Mouse (Mus musculus) cerebellum, adult 2 months (tissue): Measurements from ENCODE around the gene Cnpy4. TPM values are rescaled to one million over a fixed set of nuclear protein-coding genes. Genes with fewer than 3 reads are reported as not detected.

ENCODE experiments used
- DNase-seq, 2 experiments: peaks; one replicate each; pipeline ENCODE4 v3.0.0; 2021
- H3K27ac ChIP-seq: fragments of 200-500 bp; 2 replicates; pipeline ENCODE4 v1.5.1; 2012; ENCODE audit warnings: low read length, control low read depth, inconsistent platforms; ENCODE audit not compliant: insufficient read depth
- H3K27me3 ChIP-seq: fragments of 200-500 bp; 2 replicates; pipeline ENCODE4 v1.6.1; 2012; ENCODE audit warnings: inconsistent platforms, mild to moderate bottlenecking, low read length, moderate library complexity; ENCODE audit not compliant: control insufficient read depth, insufficient read depth
- H3K4me1 ChIP-seq: fragments of 200-500 bp; 2 replicates; pipeline ENCODE4 v1.6.1; 2011; ENCODE audit warnings: low read length; ENCODE audit not compliant: control insufficient read depth, insufficient read depth
- H3K4me3 ChIP-seq: fragments of 200-500 bp; replicated peaks from 2 replicates; pipeline ENCODE3; 2011; ENCODE audit warnings: mild to moderate bottlenecking, low read depth, low read length, control low read depth; ENCODE audit not compliant: insufficient read depth
- CTCF ChIP-seq: fragments of 200-500 bp; IDR thresholded peaks from 2 replicates; pipeline ENCODE4 v1.5.1; 2011; ENCODE audit warnings: low read depth, mild to moderate bottlenecking, control low read depth, low read length, moderate library complexity, borderline replicate concordance; ENCODE audit not compliant: insufficient read depth
- POLR2A ChIP-seq: fragments of 200-500 bp; IDR thresholded peaks from 2 replicates; pipeline ENCODE4 v1.6.1; 2011; ENCODE audit warnings: low read length, control low read depth, borderline replicate concordance; ENCODE audit not compliant: insufficient read depth
- whole genome bisulfite sequencing: fragments of 180-500 bp; shearing (Covaris S2); methylation state at CpG from one replicate; pipeline ENCODE4 v1.1.7; 2018; 5-methylcytosine and 5-hydroxymethylcytosine counted together
- polyA plus RNA-seq: library from polyadenylated mRNA; depleted of rRNA; stranded (reverse); fragments of >200 nt; gene quantifications from 2 replicates; pipeline ENCODE4 v1.2.3, GENCODE M21; 2012; rRNA removed

Gene Cnpy4
- polyA plus RNA-seq, 1 experiment = 18.3 TPM

GRCm38 (mm10) chr5:138234224-138234623 lies 46.9 kb downstream of the Cnpy4 start:
- H3K4me1 ChIP-seq = no peaks in the 10 kb centered on the region
- no peak overlapping the region for H3K27ac ChIP-seq
- TF ChIP-seq POLR2A (no peak), CTCF (no peak)
- H3K4me3 ChIP-seq = no peak overlapping the region
- H3K27me3 ChIP-seq = no peaks in the 10 kb centered on the region
- DNase-seq = no peak

DNA sequence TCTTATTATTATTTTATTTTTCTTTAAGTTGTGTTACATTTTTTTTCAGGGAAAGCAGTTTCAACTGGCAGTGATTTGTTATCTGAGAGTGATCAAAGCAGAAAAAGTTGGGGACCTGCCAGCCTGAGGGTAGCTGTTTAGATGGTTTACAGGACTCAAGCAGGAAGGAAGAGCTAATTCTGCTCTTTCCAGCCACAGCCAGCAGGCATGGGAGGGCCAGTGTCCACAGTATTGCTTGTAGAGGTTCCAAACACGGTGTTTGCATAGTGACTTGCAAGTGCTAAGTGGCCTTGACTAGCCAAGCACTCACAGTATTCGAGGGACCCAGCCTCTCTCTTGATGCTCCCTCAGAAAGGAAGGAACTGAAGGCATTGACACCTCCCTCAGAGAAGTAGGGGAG lies 54.2 kb downstream of the Cnpy4 start:
- no peak for DNase-seq
- H3K4me1 ChIP-seq = no peaks in the 10 kb centered on the region
- no peak overlapping the region for H3K4me3 ChIP-seq
- H3K27me3 ChIP-seq = no peaks in the 10 kb centered on the region
- H3K27ac ChIP-seq = no peak overlapping the region
- no peak for TF ChIP-seq CTCF
- TF ChIP-seq POLR2A = no peak
- 38% methylated on average over 2 of the region's 2 CpGs for WGBS

Other genes starting within 250 kb of the Cnpy4 start
- gene Gjc3, start 224.4 kb upstream of the Cnpy4 start, polyA plus RNA-seq = 75.6 and 85.7 TPM in 2 replicates
- gene Azgp1, start 206.0 kb upstream of the Cnpy4 start, polyA plus RNA-seq = 0.08 and 0.21 TPM in 2 replicates
- not detected in 2 replicates for gene Smok3a, start 166.2 kb upstream of the Cnpy4 start, polyA plus RNA-seq
- not detected in 2 replicates for gene Smok3b, start 166.1 kb upstream of the Cnpy4 start, polyA plus RNA-seq
- gene Smok3c, start 134.3 kb upstream of the Cnpy4 start, polyA plus RNA-seq = not detected in 2 replicates
- 16.8 and 17.4 TPM in 2 replicates for gene Zkscan1, start 102.4 kb upstream of the Cnpy4 start, polyA plus RNA-seq
- gene Zscan21, start 70.6 kb upstream of the Cnpy4 start, polyA plus RNA-seq = 19.0 and 19.2 TPM in 2 replicates
- 3.8 and 4.2 TPM in 2 replicates for gene Zfp113, start 31.7 kb upstream of the Cnpy4 start, polyA plus RNA-seq
- gene Cops6, start 26.4 kb upstream of the Cnpy4 start, polyA plus RNA-seq = 147 and 158 TPM in 2 replicates
- gene Ap4m1, start 15.5 kb upstream of the Cnpy4 start, polyA plus RNA-seq = 25.8 and 28.3 TPM in 2 replicates
- 23.0 and 24.5 TPM in 2 replicates for gene Mcm7, start 15.1 kb upstream of the Cnpy4 start, polyA plus RNA-seq
- gene Taf6, start within 50 bp of the Cnpy4 start, polyA plus RNA-seq = 52.7 and 54.8 TPM in 2 replicates
- gene Mblac1, start 6.8 kb downstream of the Cnpy4 start, polyA plus RNA-seq = 7.4 and 7.5 TPM in 2 replicates
- not detected in 2 replicates for gene Nxpe5, start 38.4 kb downstream of the Cnpy4 start, polyA plus RNA-seq
- 168 and 176 TPM in 2 replicates for gene Lamtor4, start 68.0 kb downstream of the Cnpy4 start, polyA plus RNA-seq
- gene BC037034, start 76.5 kb downstream of the Cnpy4 start, polyA plus RNA-seq = 90.1 and 92.0 TPM in 2 replicates
- gene Gal3st4, start 85.4 kb downstream of the Cnpy4 start, polyA plus RNA-seq = 1.5 and 2.0 TPM in 2 replicates
- 0.03 and 0.05 TPM in 2 replicates for gene Gm43720, start 92.5 kb downstream of the Cnpy4 start, polyA plus RNA-seq
- gene Gpc2, start 92.5 kb downstream of the Cnpy4 start, polyA plus RNA-seq = 4.6 and 4.7 TPM in 2 replicates
- 1.9 and 2.5 TPM in 2 replicates for gene Stag3, start 92.8 kb downstream of the Cnpy4 start, polyA plus RNA-seq
- 0.10 TPM in 1 of 2 replicates, not detected in the other for gene Pvrig, start 154.5 kb downstream of the Cnpy4 start, polyA plus RNA-seq